Mouse (Mus musculus) layer of hippocampus, adult 9-11 months (tissue): ENCODE data around the gene 1700003F12Rik.

Source experiments
- DNase-seq: peaks from one replicate; pipeline ENCODE4 v3.0.0; 2022

The 1700003F12Rik gene

GRCm38 (mm10) chr2:154546711-154547110, at the start of gene 1700003F12Rik:
Gene 1700003F12Rik (plus strand): TSS chr2:154547085.
- no peak for DNase-seq

- no peak for DNase-seq
These were observed 48.3 kb upstream of the 1700003F12Rik start for GRCm38 (mm10) chr2:154498571-154498970.

GRCm38 (mm10) chr2:154499717-154500247, 47.1 kb upstream of the 1700003F12Rik start:
- no peak for DNase-seq

GRCm38 (mm10) chr2:154500758-154501157, 46.1 kb upstream of the 1700003F12Rik start:
- DNase-seq: no peak

GRCm38 (mm10) chr2:154507076-154507475, 39.8 kb upstream of the 1700003F12Rik start:
- no peak for DNase-seq

- no peak for DNase-seq
These were observed 39.2 kb upstream of the 1700003F12Rik start for GRCm38 (mm10) chr2:154507566-154508283.

- no peak for DNase-seq
These were observed 38.4 kb upstream of the 1700003F12Rik start for GRCm38 (mm10) chr2:154508450-154508849.

GRCm38 (mm10) chr2:154510141-154510540, 36.7 kb upstream of the 1700003F12Rik start:
- DNase-seq: no peak

- DNase-seq: no peak
These were observed 29.9 kb upstream of the 1700003F12Rik start for GRCm38 (mm10) chr2:154516944-154517343.

GRCm38 (mm10) chr2:154517424-154517823, 29.5 kb upstream of the 1700003F12Rik start:
- DNase-seq: no peak

- no peak for DNase-seq
These were observed 25.4 kb upstream of the 1700003F12Rik start for GRCm38 (mm10) chr2:154521449-154521848.

- DNase-seq: no peak
These were observed 24.6 kb upstream of the 1700003F12Rik start for GRCm38 (mm10) chr2:154522334-154522733.

GRCm38 (mm10) chr2:154525285-154525684, 21.6 kb upstream of the 1700003F12Rik start:
- peak; percentile 56 for DNase-seq

GRCm38 (mm10) chr2:154526531-154526930, 20.4 kb upstream of the 1700003F12Rik start:
- no peak for DNase-seq

- no peak for DNase-seq
These were observed 14.0 kb upstream of the 1700003F12Rik start for GRCm38 (mm10) chr2:154532888-154533287.

- DNase-seq: no peak
These were observed 12.1 kb upstream of the 1700003F12Rik start for GRCm38 (mm10) chr2:154534704-154535270.

- peak; percentile 80 for DNase-seq
These were observed 8.6 kb upstream of the 1700003F12Rik start for GRCm38 (mm10) chr2:154538310-154538709.

GRCm38 (mm10) chr2:154538710-154539109, 8.2 kb upstream of the 1700003F12Rik start:
- DNase-seq: no peak

GRCm38 (mm10) chr2:154539720-154540119, 7.2 kb upstream of the 1700003F12Rik start:
- no peak for DNase-seq

- no peak for DNase-seq
These were observed 5.3 kb upstream of the 1700003F12Rik start for GRCm38 (mm10) chr2:154541630-154542029.

GRCm38 (mm10) chr2:154543567-154544347, 3.1 kb upstream of the 1700003F12Rik start:
- DNase-seq: peak; percentile 86

GRCm38 (mm10) chr2:154548688-154549087, 1.8 kb downstream of the 1700003F12Rik start:
- DNase-seq: peak; percentile 46

GRCm38 (mm10) chr2:154549127-154549885, 2.4 kb downstream of the 1700003F12Rik start:
- DNase-seq: no peak
